Mouse (Mus musculus) erythroblast, embryonic 14.5 days (primary cell): Measurements from ENCODE around the gene Man2c1. TPM values are rescaled to one million over a fixed set of nuclear protein-coding genes. Genes with fewer than 3 reads are reported as not detected.

ENCODE experiments used
- H3K27me3 ChIP-seq: 2 replicates; pipeline ENCODE4 v1.6.1; 2012; ENCODE audit warnings: inconsistent platforms; ENCODE audit not compliant: control insufficient read depth
- H3K36me3 ChIP-seq: 2 replicates; pipeline ENCODE4 v1.6.1; 2012; ENCODE audit warnings: mild to moderate bottlenecking, inconsistent platforms; ENCODE audit not compliant: control insufficient read depth
- H3K4me1 ChIP-seq: 2 replicates; pipeline ENCODE4 v1.6.1; 2012; ENCODE audit warnings: inconsistent platforms; ENCODE audit not compliant: control insufficient read depth
- H3K4me3 ChIP-seq: replicated peaks from 2 replicates; pipeline ENCODE3; 2012; ENCODE audit warnings: moderate library complexity, mild to moderate bottlenecking, inconsistent platforms
- H3K9me3 ChIP-seq: 2 replicates; pipeline ENCODE4 v1.6.1; 2012; ENCODE audit warnings: low read length, inconsistent platforms, mixed read lengths; ENCODE audit not compliant: control insufficient read depth
- GATA1 ChIP-seq: IDR thresholded peaks from 2 replicates; pipeline ENCODE4 v1.6.1; 2012; ENCODE audit warnings: low read length, inconsistent platforms, mixed read lengths
- TAL1 ChIP-seq: IDR thresholded peaks from 3 replicates; pipeline ENCODE4 v1.6.1; 2012; ENCODE audit warnings: low read length, inconsistent platforms, mixed read lengths
- polyA plus RNA-seq: library from polyadenylated mRNA; stranded (reverse); fragments of >175 nt; gene quantifications from 2 replicates; pipeline ENCODE4 v1.2.3, GENCODE M21; 2012

The Man2c1 gene
- polyA plus RNA-seq, 1 experiment = 5.2 TPM

DNA sequence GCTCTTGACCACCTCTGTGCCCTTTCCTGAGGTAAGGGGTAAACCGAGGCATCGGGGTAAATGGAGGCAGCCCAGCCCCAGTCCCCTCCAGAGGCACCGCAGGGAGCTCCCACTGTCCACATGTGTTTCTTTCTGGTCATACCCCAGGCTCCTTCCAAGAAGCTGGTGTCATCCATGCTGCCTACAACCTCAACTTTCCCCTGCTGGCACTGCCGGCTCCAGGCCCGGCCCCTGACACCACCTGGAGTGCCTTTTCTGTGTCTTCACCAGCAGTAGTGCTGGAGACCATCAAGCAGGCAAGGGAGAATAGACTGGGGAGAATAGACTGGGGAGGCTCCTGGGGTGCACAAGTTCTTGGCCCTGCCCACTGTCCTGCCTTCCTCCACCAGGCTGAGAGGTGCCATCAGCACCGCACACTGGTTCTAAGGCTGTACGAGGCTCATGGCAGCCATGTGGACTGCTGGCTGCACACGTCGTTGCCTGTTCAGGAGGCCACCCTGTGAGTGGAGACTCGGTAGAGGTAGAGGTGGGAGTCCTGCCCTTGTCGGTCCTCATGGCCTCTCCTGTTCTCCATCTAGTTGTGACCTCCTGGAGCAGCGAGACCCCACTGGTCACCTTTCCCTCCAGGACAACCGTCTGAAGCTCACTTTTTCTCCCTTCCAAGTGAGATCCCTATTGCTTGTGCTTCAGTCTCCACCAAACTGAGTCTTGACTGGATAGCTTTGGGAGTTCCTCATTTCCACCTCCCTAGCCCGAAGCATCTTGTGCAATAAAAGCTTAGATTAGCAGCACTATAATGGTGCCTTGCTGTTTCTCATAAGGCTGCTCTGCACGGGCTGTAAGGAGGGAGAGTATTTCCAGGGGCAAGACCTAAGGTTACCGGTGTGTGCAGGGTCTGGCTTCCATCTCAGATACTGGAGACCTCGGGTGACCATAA is 11.2 kb downstream of the Man2c1 start:
- Histone ChIP-seq H3K4me1 (no peaks in the 10 kb centered on the region), H3K4me3 (no peak overlapping the region), H3K27me3 (no peaks in the 10 kb centered on the region), H3K36me3 (peaks cover 69% of the 10 kb centered on the region), H3K9me3 (no peaks in the 10 kb centered on the region)
- TF ChIP-seq GATA1 (no peak), TAL1 (no peak)

DNA sequence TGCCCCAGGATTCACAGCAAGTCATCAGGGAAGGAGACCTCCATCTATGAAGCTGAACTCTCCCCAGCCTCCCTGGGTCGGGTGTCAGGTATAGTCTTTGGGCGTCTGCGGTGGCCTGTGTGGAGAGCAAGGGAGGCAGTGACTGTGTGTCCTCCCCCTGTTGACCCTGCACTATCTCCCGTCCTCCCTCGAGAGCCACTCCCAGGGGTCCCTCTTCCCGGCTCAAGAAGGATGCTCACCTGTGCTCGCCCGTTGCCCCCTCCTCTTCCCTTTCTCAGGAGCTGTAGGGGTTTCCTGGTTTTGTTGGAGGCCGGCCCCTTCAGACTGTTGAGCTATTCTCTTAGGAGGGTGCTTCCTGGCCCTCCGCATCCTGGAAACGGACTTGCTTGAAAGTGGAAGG is 12.7 kb downstream of the Man2c1 start:
- Histone ChIP-seq H3K36me3 (peaks cover 54% of the 10 kb centered on the region), H3K9me3 (no peaks in the 10 kb centered on the region), H3K4me1 (peaks cover 13% of the 10 kb centered on the region), H3K27me3 (no peaks in the 10 kb centered on the region), H3K4me3 (no peak overlapping the region)
- TF ChIP-seq TAL1 = no peak
- TF ChIP-seq GATA1 = no peak

DNA sequence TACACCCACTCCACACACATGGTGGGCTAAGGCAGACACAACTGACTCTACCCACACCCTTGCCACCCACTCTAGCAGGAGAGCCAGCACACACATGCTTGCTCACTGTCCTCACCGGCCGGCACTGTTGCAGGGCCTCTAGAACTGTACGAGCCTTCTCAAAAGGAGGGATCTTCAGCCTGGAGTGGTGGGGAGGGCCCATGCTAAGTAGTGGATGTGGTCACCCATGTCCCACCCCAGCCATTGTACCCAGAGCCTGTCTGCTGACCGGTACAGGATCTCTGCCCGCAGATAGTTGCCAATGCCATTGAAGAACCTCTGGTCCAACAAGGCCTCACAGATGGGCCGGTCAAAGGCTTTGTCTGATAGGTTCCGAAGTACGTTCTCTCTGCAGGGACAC is 14.3 kb downstream of the Man2c1 start:
- Histone ChIP-seq H3K4me1 (peaks cover 21% of the 10 kb centered on the region), H3K9me3 (no peaks in the 10 kb centered on the region), H3K36me3 (peaks cover 38% of the 10 kb centered on the region), H3K27me3 (no peaks in the 10 kb centered on the region), H3K4me3 (no peak overlapping the region)
- TF ChIP-seq TAL1 (no peak), GATA1 (no peak)

DNA sequence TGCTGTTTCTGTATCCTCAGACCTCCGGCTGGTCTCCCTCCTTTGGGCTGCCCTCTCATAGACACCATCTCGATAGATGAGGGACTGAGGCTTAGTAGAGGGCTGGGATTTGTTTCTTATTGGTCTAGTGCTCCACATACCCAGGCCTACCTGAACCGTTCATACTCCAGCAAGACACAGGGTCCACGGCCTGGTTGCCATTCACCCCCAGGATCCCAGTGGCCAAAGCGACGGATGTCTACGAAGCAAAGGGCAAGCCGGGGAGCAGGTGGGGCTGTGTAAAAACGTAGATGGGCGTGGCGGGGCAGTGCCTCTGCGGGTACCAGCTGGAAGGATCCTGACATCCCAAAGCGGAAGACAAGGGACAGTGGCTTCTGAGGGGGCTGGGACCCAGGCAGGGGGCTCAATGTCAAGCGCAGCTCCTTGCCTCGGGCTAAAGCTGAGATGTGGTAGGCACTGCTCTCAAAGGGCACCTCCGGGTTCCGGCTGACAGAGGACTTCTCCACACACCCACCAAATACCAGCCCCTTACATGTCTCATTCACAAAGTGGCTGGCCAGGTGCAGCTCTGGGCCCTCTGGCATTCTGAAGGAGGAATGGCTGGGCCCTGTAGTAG is 16.1 kb downstream of the Man2c1 start:
- Histone ChIP-seq H3K27me3 (no peaks in the 10 kb centered on the region), H3K9me3 (no peaks in the 10 kb centered on the region), H3K36me3 (peaks cover 21% of the 10 kb centered on the region), H3K4me3 (no peak overlapping the region), H3K4me1 (peaks cover 21% of the 10 kb centered on the region)
- TF ChIP-seq TAL1 (no peak), GATA1 (no peak)

DNA sequence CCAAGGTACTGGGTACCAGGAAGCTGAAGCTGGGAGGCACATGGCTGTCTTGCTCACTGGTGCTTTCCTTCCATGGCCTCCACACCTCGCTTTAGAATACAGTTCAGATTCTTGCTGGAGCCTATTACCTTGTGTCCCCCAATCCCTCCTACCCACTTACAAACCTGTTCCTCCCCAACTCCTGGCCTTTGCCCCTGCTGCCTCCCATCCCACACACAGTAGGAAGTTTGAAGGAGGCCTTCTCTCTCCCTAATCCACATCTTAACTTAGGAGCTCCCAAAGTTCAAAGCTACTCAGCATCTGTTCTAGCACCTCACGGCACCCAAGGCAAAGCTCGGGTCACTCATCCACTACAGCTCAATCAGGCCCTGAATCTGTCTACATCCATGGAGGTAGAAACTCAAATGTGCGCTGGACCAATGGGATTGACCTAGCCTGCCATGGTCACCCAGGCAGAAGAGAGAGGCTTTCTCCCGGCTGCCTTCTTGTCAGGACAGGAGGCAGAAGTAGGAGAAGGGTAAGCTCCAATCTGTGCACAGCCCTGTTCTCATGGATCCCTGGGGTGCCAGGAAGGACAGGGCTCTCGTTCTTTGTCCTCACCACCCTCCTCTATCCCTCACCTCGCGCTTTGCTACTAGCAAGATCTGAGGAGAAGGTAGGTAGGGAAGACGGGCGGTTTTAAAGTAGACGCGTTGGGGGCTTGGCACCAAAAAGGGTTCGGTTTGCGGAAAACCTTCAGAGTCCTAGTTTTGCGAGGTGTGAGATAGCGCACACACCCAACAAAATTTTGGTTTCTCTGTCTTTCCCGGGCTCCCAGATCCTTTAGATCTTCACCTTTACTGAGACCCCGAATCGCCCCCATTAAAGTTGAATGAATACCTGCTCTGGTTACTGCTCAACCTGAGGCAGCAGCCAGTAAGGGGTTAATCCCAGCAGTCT is 17.0 kb downstream of the Man2c1 start:
- no peaks in the 10 kb centered on the region for H3K9me3 ChIP-seq
- peak overlapping the region; percentile 65 for H3K4me3 ChIP-seq
- peaks cover 12% of the 10 kb centered on the region for H3K36me3 ChIP-seq
- TF ChIP-seq TAL1 (no peak), GATA1 (no peak)
- peaks cover 21% of the 10 kb centered on the region for H3K4me1 ChIP-seq
- no peaks in the 10 kb centered on the region for H3K27me3 ChIP-seq

DNA sequence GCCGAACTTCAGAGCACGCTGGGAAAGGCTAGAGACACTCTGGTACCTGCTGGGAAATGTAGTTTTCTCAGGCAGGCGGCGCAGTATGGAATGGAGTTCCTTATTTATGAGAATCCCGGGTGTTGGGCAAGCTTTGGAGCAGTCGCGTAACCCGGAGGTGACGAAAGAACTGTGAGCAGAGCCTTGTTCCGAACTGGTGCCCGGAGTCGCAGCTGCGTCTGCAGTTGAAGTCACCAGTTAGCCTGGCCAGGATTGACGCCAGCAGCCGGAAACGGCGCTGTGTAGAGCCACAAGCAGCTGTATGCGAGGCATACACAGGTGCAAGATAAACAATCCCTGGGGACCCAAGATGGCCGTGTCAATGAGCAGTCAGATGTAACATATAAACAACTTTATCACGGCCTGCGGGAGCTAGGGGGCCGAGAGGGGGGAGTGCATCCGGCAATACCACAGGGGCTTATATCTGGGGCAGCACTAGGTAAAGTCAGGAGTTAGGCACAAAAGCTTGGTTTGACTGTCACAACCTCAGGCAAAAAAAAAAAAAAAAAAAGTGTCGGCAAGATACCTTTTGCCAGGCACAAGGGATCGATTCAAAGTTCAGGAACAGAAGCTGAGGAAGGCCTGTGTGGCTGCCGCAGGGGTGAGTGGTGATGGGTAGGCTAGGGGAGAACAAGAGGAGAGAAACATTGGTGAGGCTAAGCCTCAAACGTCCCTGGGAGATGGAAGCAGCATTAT is 17.8 kb downstream of the Man2c1 start, which contains the start of gene Neil1:
TSS of gene Neil1 (minus strand) at position 162 of the 735 bp plus-strand sequence.
- no peaks in the 10 kb centered on the region for H3K27me3 ChIP-seq
- H3K4me3 ChIP-seq = peak within 1 kb of the TSS; percentile 65
- no peaks in the 10 kb centered on the region for H3K9me3 ChIP-seq
- peaks cover 21% of the 10 kb centered on the region for H3K4me1 ChIP-seq
- TF ChIP-seq TAL1 (no peak), GATA1 (no peak)
- H3K36me3 ChIP-seq = peaks cover 8% of the 10 kb centered on the region

DNA sequence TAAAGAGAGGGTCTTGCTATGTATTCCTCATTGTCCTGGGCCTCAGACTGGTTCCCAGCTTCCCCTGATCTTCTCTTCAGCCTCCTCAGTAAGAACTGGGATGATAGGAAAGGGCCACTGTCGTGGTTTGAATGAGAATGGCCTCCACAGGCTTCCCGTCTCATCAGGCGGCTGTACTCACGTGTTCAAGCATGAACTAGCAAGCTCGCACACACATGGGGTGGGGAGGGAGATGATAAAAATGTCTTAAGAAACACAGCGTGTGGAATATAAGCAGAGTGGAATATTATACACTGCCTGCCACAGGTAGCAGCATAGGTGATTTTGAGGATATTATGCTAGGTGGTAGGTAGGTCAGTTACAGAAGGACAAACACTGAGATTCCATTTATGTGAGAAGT is 18.5 kb downstream of the Man2c1 start:
- Histone ChIP-seq H3K4me1 (peaks cover 21% of the 10 kb centered on the region), H3K4me3 (peak overlapping the region; percentile 65), H3K9me3 (no peaks in the 10 kb centered on the region), H3K36me3 (peaks cover 4% of the 10 kb centered on the region), H3K27me3 (no peaks in the 10 kb centered on the region)
- TF ChIP-seq GATA1 (no peak), TAL1 (no peak)

DNA sequence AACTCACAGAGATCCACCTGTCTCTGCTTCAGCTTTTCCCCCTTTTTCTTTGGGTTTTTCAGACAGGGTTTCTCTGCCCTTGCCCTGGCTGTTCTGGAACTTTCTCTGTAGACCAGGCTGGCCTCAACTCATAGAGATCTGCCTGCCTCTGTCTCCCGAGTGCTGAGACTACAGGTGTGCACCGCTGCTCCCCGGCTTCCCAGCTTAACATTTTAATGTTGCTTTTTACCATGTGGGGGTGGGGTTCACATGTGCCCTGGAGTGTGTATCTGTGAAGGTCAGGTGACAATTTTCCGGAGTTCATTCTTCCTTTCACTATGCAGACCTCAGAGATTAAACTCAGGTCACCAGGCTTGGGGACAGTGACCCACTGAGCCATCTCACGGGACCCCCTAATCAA is 19.7 kb downstream of the Man2c1 start:
- peaks cover 21% of the 10 kb centered on the region for H3K4me1 ChIP-seq
- H3K4me3 ChIP-seq = no peak overlapping the region
- no peak for TF ChIP-seq TAL1
- no peak for TF ChIP-seq GATA1
- no peaks in the 10 kb centered on the region for H3K27me3 ChIP-seq
- peaks cover 12% of the 10 kb centered on the region for H3K36me3 ChIP-seq
- H3K9me3 ChIP-seq = no peaks in the 10 kb centered on the region
